8 mouse cellular contexts compared by ENCODE assay signal in the genomic region with DNA sequence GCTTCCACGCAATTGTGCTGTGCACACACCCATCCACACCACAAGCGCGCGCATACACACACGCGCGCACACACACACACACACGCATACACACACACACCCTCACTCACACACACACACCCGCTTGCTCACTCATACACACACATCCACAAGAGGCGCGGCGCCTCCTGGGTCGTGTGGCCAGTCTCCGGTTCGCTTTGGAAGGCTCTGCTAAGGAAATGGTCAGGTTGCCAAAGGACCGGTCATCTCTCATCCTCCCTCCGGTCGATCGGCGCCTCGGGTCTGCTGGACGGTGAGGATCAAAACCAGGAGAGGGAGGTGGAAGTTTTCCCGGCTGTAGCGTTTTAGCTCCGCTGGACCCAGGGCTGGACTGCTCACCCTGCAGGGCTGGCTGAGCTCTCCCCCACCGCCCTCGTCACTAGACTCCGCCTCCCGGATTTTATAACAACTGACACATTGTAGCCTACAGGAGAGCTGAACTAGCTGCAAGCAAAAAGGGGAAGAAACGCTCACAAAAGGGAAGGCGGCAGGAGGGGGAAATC. TPM values are rescaled to one million over a fixed set of nuclear protein-coding genes. Genes with fewer than 3 reads are reported as not detected.
A peak's percentile ranks its signal among the peaks of the same experiment; 100 is the strongest.
DNase-seq lines count a peak whose midpoint lies in the region; ATAC-seq and TF ChIP-seq lines count a peak whose summit lies in the region.

A gene (minus strand): TSS at position 372 of the 542 bp plus-strand sequence.

- no peaks in the 10 kb centered on the region for H3K9me3 ChIP-seq in intestine, embryonic 15.5 days

- peak; percentile 87 for TF ChIP-seq POLR2A in cortical plate, adult 2 months (IDR thresholded peaks at IDR 0.05; ENCODE audit: extremely low read depth, insufficient read depth, low read length)

- intact Hi-C loops in left cerebral cortex, postnatal 14 days (cut with DNase I) = loop anchor here (5.0 kb wide), 3 partner anchors 55 to 125 kb away; no protein-coding TSS in a partner anchor

- ATAC-seq in intestine, embryonic 15.5 days = peak; percentile 93
- ATAC-seq in megakaryocyte-erythroid progenitor cell, adult 5-6 weeks (replicated peaks; ENCODE audit: low FRiP score, low TSS enrichment, poor library complexity, severe bottlenecking) = peak; percentile 94
- ATAC-seq in erythroid progenitor cell, adult 5-6 weeks (replicated peaks; ENCODE audit: low FRiP score, poor library complexity, severe bottlenecking) = no peak

- WGBS in intestine, embryonic 15.5 days = under 1% methylated on average over 31 of the region's 31 CpGs

- H3K4me3 ChIP-seq in cortical plate, adult 2 months (ENCODE audit: insufficient read depth, low read length) = peak within 1 kb of the TSS; percentile 95
- peak within 1 kb of the TSS; percentile 55 for H3K4me3 ChIP-seq in intestine, embryonic 15.5 days (replicated peaks)

- no peaks in the 10 kb centered on the region for H3K27me3 ChIP-seq in intestine, embryonic 15.5 days (replicated peaks)

- DNase-seq in adrenal gland, adult 18-20 months (ENCODE audit: low spot score in 2 of 2) = peak; percentile 59 to 68
- DNase-seq in gastrocnemius, postnatal 25 days = peak; percentile 75
- peak; percentile 85 to 90 for DNase-seq in left cerebral cortex, postnatal 14 days (ENCODE audit: low spot score in 2 of 2)
- DNase-seq in right cerebral cortex, postnatal 25 days = peak; percentile 87

- H3K9ac ChIP-seq in intestine, embryonic 15.5 days = peak within 1 kb of the TSS; percentile 63

- peaks cover 4% of the 10 kb centered on the region for H3K4me1 ChIP-seq in cortical plate, adult 2 months (ENCODE audit: control insufficient read depth, insufficient read depth, low read length)
- H3K4me1 ChIP-seq in intestine, embryonic 15.5 days (replicated peaks) = peaks cover 25% of the 10 kb centered on the region

- peak within 1 kb of the TSS; percentile 84 for H3K4me2 ChIP-seq in intestine, embryonic 15.5 days (replicated peaks)

- H3K36me3 ChIP-seq in intestine, embryonic 15.5 days = no peaks in the 10 kb centered on the region

- no peak for TF ChIP-seq CTCF in cortical plate, adult 2 months (IDR thresholded peaks at IDR 0.05; ENCODE audit: extremely low read depth, insufficient read depth, low read length)

- peak within 1 kb of the TSS; percentile 89 for H3K27ac ChIP-seq in cortical plate, adult 2 months (ENCODE audit: insufficient read depth, low read length)
- peak within 1 kb of the TSS; percentile 28 for H3K27ac ChIP-seq in intestine, embryonic 15.5 days

RNA-seq across cellular contexts. Expression of the gene that starts here (rescaled TPM):
- 10 to 100 TPM in 1 of 2 experiments, 1 to 10 TPM in 1; 9.4 to 14.7 TPM for total RNA-seq in adrenal gland, adult 18-20 months (2021)
- polyA plus RNA-seq in cortical plate, adult 2 months (2012; rRNA removed) = 91.4 and 95.5 TPM in 2 replicates
- 1 to 10 TPM; 1.8 to 2.1 TPM for total RNA-seq in gastrocnemius, postnatal 25 days (2021)
- polyA plus RNA-seq in intestine, embryonic 15.5 days (2015; fragmentation: Nextera tagmentation; extraction: Ambion mirVana) = 2.6 and 3.5 TPM in 2 replicates
- 100 to 1,000 TPM; 212 to 222 TPM for total RNA-seq in left cerebral cortex, postnatal 14 days (2021)
- total RNA-seq in megakaryocyte-erythroid progenitor cell, adult 5-6 weeks (2014; fragmentation: Nextera tagmentation) = 2.3 and 2.8 TPM in 2 replicates
- total RNA-seq in megakaryocyte-erythroid progenitor cell, adult 5-6 weeks (2017) = 0.75 and 2.4 TPM in 2 replicates
- total RNA-seq in erythroid progenitor cell, adult 5-6 weeks (2015; ENCODE audit: low replicate concordance) = 0.42 and 1.4 TPM in 2 replicates
- total RNA-seq in erythroid progenitor cell, adult 5-6 weeks (2017; ENCODE audit: low replicate concordance) = 0.08 TPM in 1 of 2 replicates, not detected in the other

Comparison
In these comparisons a context has a peak if more than half of its experiments do, and no peak if none do; other contexts are left out.
1. RNA of the gene that starts here (total RNA-seq): 212 to 222 TPM in left cerebral cortex, postnatal 14 days; 9.4 to 14.7 TPM in adrenal gland, adult 18-20 months, 0.75 to 2.8 TPM in megakaryocyte-erythroid progenitor cell, adult 5-6 weeks, 1.8 to 2.1 TPM in gastrocnemius, postnatal 25 days and 0.08 to 1.4 TPM in erythroid progenitor cell, adult 5-6 weeks; every median in the first group is over 10 times any median in the second.
2. RNA of the gene that starts here (polyA plus RNA-seq): 91.4 to 95.5 TPM in cortical plate, adult 2 months; 2.6 to 3.5 TPM in intestine, embryonic 15.5 days; every median in the first group is over 10 times any median in the second.
3. Peak in every context shown above with its lines, with median percentiles within 50 percentile points of each other: DNase-seq.